Mouse (Mus musculus): ENCODE results near the gene Pld4. TPM values are rescaled to one million over a fixed set of nuclear protein-coding genes. Genes with fewer than 3 reads are reported as not detected.

The Pld4 gene
- polyA plus RNA-seq, 1 experiment from 2014 or later, result 4.2 TPM

Small RNAs within 50 kb of the gene (microRNA-seq; reads per million reads assigned to microRNA genes)
- not detected for gene Mir6940

Other genes starting within 250 kb of the Pld4 start
- gene Tmem179, start 243.9 kb upstream of the Pld4 start, polyA plus RNA-seq (2014; fragmentation: Nextera tagmentation; extraction: Ambion mirVana), result 4.9 and 5.9 TPM in 2 replicates
- 1.2 and 1.4 TPM in 2 replicates for gene Inf2, start 171.9 kb upstream of the Pld4 start, polyA plus RNA-seq (2014; fragmentation: Nextera tagmentation; extraction: Ambion mirVana)
- 1.9 and 2.7 TPM in 2 replicates for gene Adssl1, start 140.6 kb upstream of the Pld4 start, polyA plus RNA-seq (2014; fragmentation: Nextera tagmentation; extraction: Ambion mirVana)
- 182 and 230 TPM in 2 replicates for gene Siva1, start 116.0 kb upstream of the Pld4 start, polyA plus RNA-seq (2014; fragmentation: Nextera tagmentation; extraction: Ambion mirVana)
- gene Akt1, start 85.8 kb upstream of the Pld4 start, polyA plus RNA-seq (2014; fragmentation: Nextera tagmentation; extraction: Ambion mirVana), result 62.5 and 82.6 TPM in 2 replicates
- 4.8 and 5.1 TPM in 2 replicates for gene Zbtb42, start 81.8 kb upstream of the Pld4 start, polyA plus RNA-seq (2014; fragmentation: Nextera tagmentation; extraction: Ambion mirVana)
- gene Cep170b, start 40.2 kb upstream of the Pld4 start, polyA plus RNA-seq (2014; fragmentation: Nextera tagmentation; extraction: Ambion mirVana), result 5.2 and 5.5 TPM in 2 replicates
- gene Ahnak2, start 42.0 kb downstream of the Pld4 start, polyA plus RNA-seq (2014; fragmentation: Nextera tagmentation; extraction: Ambion mirVana), result 0.07 and 0.22 TPM in 2 replicates
- 14.7 and 15.3 TPM in 2 replicates for gene Clba1, start 48.3 kb downstream of the Pld4 start, polyA plus RNA-seq (2014; fragmentation: Nextera tagmentation; extraction: Ambion mirVana)
- 159 TPM in 2 replicates for gene Cdca4, start 68.8 kb downstream of the Pld4 start, polyA plus RNA-seq (2014; fragmentation: Nextera tagmentation; extraction: Ambion mirVana)
- gene Gpr132, start 107.6 kb downstream of the Pld4 start, polyA plus RNA-seq (2014; fragmentation: Nextera tagmentation; extraction: Ambion mirVana), result not detected in 2 replicates
- 3.0 and 3.2 TPM in 2 replicates for gene Jag2, start 169.1 kb downstream of the Pld4 start, polyA plus RNA-seq (2014; fragmentation: Nextera tagmentation; extraction: Ambion mirVana)
- gene Nudt14, start 181.5 kb downstream of the Pld4 start, polyA plus RNA-seq (2014; fragmentation: Nextera tagmentation; extraction: Ambion mirVana), result 54.0 and 61.7 TPM in 2 replicates
- 17.5 and 19.2 TPM in 2 replicates for gene Btbd6, start 215.8 kb downstream of the Pld4 start, polyA plus RNA-seq (2014; fragmentation: Nextera tagmentation; extraction: Ambion mirVana)
- 51.9 and 53.0 TPM in 2 replicates for gene Brf1, start 240.0 kb downstream of the Pld4 start, polyA plus RNA-seq (2014; fragmentation: Nextera tagmentation; extraction: Ambion mirVana)